Comparison of ENCODE assay signal across 25 mouse cellular contexts in the genomic region with DNA sequence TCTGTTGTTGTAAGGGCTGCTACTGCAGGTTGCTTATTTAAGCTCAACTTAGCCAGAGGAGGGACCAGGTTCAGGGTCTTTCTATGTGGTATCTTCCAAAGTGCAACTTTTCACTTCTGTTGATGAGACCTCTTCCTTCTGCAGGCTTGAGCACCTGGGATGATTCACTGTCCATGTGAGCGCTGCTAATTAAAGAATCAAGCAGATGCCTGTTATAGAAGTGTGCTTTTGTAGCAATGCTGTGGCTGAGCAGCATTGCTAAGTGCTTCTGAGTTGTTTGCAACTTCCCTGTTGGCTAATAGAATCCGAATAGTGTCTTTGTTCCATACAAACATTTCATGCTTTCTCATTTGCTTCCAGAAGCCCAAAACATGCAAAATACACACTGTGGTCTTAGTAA. TPM values are rescaled to one million over a fixed set of nuclear protein-coding genes. Genes with fewer than 3 reads are reported as not detected.
"Had no signal": no experiment of that assay in that cellular context is flagged by ENCODE, and none has a peak within 500 bp of the region (broad histone marks: within the 10 kb centered on the region; RNA-seq: fewer than 3 reads in every experiment).

No protein-coding gene starts in this region.

- H3K4me3 ChIP-seq: limb, embryonic 10.5 days; limb, embryonic 13.5 days; liver, embryonic 12.5 days; liver, embryonic 15.5 days; lung, embryonic 15.5 days; megakaryocyte, embryonic 14.5 days; midbrain, embryonic 10.5 days; midbrain, embryonic 13.5 days; myocyte; neural tube, embryonic 13.5 days had no signal

- DNase-seq: kidney, adult 2 months; liver; lung, adult 18-20 months; lung, postnatal 10 days; lung, postnatal 36 days; retina, postnatal 1 day; right cerebral cortex, postnatal 14 days; thymus, adult 2 months; thymus, postnatal 14 days had no signal

- H3K27ac ChIP-seq: kidney, postnatal 0 days; limb, embryonic 10.5 days; limb, embryonic 13.5 days; liver, embryonic 12.5 days; liver, embryonic 15.5 days; lung, embryonic 15.5 days; midbrain, embryonic 10.5 days; midbrain, embryonic 13.5 days; neural tube, embryonic 13.5 days had no signal

RNA-seq across cellular contexts. Expression of a gene that starts 34.2 kb away (rescaled TPM):
- total RNA-seq: monocyte, adult 5-6 weeks; neutrophil, adult 5-6 weeks had no signal

RNA-seq across cellular contexts. Expression of a gene that starts 41.1 kb away (rescaled TPM):
- total RNA-seq: layer of hippocampus, adult 8-10 months; layer of hippocampus, postnatal 10 days; left cerebral cortex, postnatal 10 days had no signal

RNA-seq across cellular contexts. Expression of a gene that starts 41.2 kb away (rescaled TPM):
- total RNA-seq: left cerebral cortex, postnatal 10 days; monocyte, adult 5-6 weeks had no signal

RNA-seq across cellular contexts. Expression of a gene that starts 55.5 kb away (rescaled TPM):
- total RNA-seq: layer of hippocampus, adult 8-10 months; layer of hippocampus, postnatal 10 days; left cerebral cortex, postnatal 10 days; monocyte, adult 5-6 weeks; neutrophil, adult 5-6 weeks had no signal
